Mouse (Mus musculus): ENCODE measurements at regions not wholly inside any gene's neighbourhood (a gene's known extent, or its start where the extent isn't known, plus 50 kb on each side); places are given as distances from the start of the nearest gene placed in this dataset.

DNA sequence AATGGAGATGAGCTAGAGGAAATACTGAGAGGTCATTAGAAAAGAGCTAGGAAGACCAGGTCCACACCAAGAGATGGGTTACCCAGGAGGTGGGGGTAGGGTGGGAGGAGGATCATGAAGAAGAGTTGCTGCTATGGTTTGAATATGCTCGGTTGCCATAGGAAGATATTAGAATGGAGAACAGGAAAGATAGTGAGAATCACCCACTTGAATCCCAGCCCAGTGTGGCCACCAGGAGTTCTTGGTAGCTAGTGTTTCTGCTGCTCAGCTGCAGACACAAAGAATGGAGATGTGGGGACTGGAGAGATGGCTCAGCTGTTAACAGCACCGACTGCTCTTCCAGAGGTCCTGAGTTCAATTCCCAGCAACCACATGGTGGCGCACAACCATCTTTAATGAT is 62.4 kb upstream of the Sertad2 start:
- no peak for TF ChIP-seq CTCF (IDR thresholded peaks at IDR 0.05; ENCODE audit: low read depth, low read length)
- TF ChIP-seq POLR2A (IDR thresholded peaks at IDR 0.05; ENCODE audit: borderline replicate concordance, low read depth, low read length) = no peak
